Comparison of ENCODE assay signal across 18 mouse cellular contexts in genomic region chr16:76524921-76525320, GRCm38 (mm10).
"Had no signal": no experiment of that assay in that cellular context is flagged by ENCODE, and none has a peak within 500 bp of the region (broad histone marks: within the 10 kb centered on the region; RNA-seq: fewer than 3 reads in every experiment).

No protein-coding gene starts in this region.

- ATAC-seq: liver, postnatal 0 days; lung, postnatal 0 days had no signal

- DNase-seq: liver, postnatal 0 days; lung, adult 2 months; lung, postnatal 14 days; lung, postnatal 36 days; midbrain, embryonic 14.5 days; right cerebral cortex, postnatal 14 days; right cerebral cortex, postnatal 4 days; spleen, adult 18-20 months; thymus, adult 18-20 months; thymus, postnatal 14 days; thymus, postnatal 36 days had no signal

- H3K4me2 ChIP-seq: liver, embryonic 15.5 days; lung, embryonic 15.5 days; midbrain, embryonic 12.5 days; neural tube, embryonic 12.5 days had no signal

- H3K4me1 ChIP-seq: liver, embryonic 15.5 days; midbrain, embryonic 12.5 days; neural tube, embryonic 12.5 days had no signal

- H3K9ac ChIP-seq: liver, embryonic 15.5 days; liver, postnatal 0 days; lung, embryonic 15.5 days; midbrain, embryonic 12.5 days; neural tube, embryonic 12.5 days had no signal

- H3K9me3 ChIP-seq: liver, embryonic 15.5 days; lung, embryonic 15.5 days; megakaryocyte, embryonic 14.5 days; midbrain, embryonic 12.5 days; neural tube, embryonic 12.5 days had no signal

- H3K36me3 ChIP-seq: liver, embryonic 15.5 days; lung, embryonic 15.5 days; midbrain, embryonic 12.5 days; neural tube, embryonic 12.5 days had no signal

- H3K27ac ChIP-seq: liver, embryonic 15.5 days; lung, embryonic 15.5 days; macrophage; midbrain, embryonic 12.5 days; neural tube, embryonic 12.5 days had no signal

- H3K4me3 ChIP-seq: liver, embryonic 15.5 days; lung, embryonic 15.5 days; megakaryocyte, embryonic 14.5 days; midbrain, embryonic 12.5 days; neural tube, embryonic 12.5 days had no signal

- H3K27me3 ChIP-seq: liver, embryonic 15.5 days; lung, embryonic 15.5 days; megakaryocyte, embryonic 14.5 days; midbrain, embryonic 12.5 days; neural tube, embryonic 12.5 days had no signal
